Mouse (Mus musculus) cerebellum, adult 11 months (tissue): Measurements from ENCODE around the gene Casc4.
A peak's percentile ranks its signal among the peaks of the same experiment; 100 is the strongest.

Experiments used
- DNase-seq: peaks from one replicate; pipeline ENCODE4 v3.0.0; 2022

Gene Casc4

DNA sequence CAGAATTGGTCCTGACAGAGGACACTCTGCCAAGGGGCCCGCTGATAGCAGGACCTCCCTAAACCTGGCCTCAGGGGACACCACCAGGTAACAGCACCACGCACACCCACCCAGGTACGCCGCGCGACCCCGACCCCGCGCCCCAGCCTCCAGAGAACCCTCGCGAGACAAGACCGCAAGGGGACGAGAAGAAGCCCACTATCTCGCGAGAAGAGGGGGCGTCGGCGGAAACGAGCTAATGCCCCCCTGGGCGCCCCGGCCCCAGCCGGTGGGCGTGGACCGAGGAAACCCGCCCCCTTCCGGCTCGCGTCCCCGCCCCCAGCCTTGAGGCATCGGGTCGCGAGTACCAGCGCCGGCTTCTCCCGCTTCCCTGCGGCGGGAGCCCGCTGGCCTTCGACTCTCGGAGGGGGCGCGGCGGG is at the start of gene Casc4:
TSS of gene Casc4 (plus strand) at position 339 of the 419 bp plus-strand sequence.
- peak; percentile 84 for DNase-seq

DNA sequence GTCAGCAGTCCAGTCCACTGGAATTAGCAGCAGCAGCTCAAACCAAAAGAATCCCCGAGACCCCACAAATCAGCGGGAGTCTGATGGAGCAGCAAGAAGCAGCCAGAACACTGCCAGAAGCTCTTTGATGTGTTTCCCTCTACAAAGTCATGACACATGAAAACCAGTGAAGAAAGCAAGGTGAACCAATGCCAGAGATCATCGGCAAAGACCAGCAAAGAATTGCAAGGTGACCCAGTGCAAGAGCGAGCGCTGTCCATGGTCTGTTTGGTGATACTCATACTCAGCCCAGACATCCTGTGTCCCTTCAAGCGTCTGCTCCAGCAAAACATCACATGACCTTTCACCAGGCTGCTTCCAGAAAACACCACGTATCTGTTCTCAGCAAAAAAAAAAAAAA is 45.0 kb upstream of the Casc4 start:
- DNase-seq, result no peak

DNA sequence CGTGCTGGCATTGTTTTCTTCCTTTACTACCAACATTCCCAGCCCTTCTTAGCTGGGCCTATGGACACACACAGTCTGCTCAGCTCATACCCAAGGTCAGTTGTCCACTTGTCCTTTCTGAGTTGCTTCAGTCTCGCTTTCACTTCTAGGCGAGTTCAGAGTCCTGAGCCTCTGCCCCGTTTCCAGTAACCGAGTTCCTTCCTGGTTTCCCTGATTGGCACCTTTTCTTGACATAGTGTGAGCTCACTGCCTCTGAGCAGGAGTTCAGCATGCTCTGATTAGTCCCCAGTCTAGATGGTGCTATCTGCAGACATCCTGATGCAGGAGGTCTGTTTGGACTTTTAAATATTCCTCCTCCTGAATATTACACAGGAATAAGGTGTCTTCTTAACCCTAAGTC is 42.1 kb upstream of the Casc4 start:
- DNase-seq, result no peak

DNA sequence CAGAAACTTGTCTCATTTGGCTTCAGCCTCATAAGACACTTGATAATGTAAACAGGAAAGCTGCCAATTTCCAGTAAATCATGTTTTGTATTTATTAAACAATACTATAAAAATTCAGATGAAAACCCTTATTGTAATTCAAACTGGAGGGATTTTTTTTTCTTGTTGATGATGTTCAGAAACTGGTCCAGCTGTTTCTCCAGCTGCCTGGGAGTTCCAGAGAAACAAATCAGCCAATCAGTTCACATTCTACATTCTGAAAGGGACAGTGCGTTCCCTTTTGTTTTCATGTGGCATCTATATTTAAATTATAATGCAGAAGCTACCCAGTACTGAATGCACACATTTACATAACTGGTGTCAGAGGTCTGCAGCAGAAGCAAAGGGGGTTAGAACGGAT is 40.6 kb upstream of the Casc4 start:
- DNase-seq, result no peak

DNA sequence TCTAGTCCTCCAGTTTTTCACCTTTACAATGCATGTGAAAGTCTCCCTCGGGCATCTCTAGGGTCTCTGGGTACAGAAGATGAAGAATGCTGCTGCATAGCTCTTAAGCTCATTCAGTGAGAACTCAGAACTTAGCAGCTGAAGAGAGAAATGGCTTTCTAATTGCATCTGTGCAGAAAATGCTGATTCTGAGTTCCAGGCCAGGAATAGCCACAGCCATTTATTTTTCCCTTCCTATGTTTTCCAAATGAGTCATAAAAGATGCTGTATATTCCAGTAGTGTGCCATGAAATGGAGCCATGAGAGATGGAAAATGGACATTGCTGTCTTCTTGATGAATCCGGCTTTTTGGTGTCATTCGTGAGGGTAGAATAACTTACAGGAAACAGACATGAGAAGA is 38.4 kb upstream of the Casc4 start:
- no peak for DNase-seq

DNA sequence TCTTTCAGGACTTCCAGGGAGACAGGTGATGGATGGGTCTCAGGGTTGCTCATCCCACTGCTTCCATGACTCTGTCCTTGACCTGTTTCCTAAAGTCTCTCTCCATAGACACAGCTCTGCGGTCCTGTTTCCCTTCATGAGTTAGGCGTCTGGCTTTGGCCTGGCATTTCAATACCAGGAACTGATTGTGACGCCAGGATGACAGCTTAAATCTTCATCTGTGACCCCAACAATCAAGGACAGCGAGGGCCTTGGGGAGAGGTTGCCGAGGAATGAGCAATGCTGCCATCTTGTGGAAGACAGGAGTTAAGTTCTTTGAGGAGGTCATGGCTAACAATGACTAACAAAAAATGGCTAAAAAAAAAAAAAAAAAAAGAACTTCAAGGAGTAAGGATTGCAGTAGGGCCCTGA is 34.3 kb upstream of the Casc4 start:
- peak; percentile 45 for DNase-seq

DNA sequence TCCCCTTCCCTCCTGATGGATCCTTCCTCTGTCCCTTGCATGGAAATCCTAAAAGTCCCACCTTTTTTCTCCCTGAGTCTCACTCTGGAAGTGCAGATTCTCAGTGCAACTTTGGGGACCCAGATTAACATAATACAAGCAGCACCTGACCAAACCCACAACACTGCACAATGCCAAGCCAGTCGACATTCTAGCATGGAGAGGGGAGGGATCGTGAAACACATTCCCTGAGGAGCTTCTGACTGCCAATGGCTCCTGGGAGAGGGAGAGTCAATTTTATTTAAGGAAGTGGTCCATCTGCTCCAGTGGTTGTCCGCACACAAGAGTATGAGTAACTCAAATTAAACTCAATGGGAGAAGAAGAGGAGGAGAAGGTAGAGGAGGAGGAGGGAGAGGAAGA is 31.8 kb upstream of the Casc4 start:
- DNase-seq, result no peak

DNA sequence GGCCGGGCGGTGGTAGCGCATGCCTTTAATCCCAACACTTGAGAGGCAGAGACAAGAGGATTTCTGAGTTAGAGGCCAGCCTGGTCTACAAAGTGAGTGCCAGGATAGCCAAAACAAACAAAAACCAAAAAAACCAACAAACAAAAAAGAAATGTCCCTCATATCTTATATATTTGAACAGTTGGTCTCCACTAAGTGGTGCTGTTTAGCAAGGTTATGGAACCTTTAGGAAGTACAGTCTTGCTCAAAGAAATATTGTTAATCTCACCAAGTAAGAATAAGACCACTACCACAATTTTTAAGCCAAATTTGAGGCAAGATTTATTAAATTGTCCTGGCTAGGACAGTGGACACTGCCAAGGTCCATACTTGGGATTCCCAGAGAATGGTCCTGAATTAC is 25.3 kb upstream of the Casc4 start:
- DNase-seq, result no peak

DNA sequence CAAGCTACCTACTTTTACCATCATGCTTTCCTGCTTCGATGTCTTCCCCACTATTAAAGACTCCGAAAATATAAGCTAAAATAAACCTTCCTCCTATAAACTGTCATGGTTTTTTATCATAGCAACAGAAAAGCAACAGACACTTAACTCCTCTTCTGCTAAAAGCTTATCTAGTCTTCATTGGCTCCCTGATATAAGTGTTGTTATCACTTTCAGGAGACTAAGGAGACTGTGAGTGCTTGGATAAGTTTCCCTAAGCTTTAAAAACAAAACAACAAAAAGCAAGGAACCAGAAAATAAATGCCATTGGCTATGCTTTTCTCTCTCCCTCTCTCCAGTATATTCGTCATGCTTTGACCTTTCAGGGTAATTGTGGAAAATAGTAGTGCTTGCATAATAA is 24.5 kb upstream of the Casc4 start:
- no peak for DNase-seq

DNA sequence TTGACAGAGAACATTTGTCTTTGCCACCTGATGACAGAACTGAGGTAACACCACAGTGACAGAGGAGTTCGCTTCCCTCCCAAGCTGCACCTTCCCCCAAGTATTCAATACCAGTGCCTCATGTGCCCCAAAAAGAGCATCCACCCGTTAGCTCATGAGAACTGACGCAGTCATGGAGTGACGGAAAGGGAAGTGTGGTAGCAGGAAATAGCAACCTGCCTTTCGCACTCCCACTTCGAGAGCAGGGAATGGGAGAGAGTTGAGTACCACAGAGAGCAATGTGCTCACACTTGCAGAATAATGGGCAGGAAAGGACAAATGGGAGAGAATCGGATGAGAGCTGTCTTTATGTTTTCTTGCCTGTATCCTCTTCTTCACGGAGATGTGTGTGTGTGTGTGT is 20.7 kb upstream of the Casc4 start:
- DNase-seq, result no peak

DNA sequence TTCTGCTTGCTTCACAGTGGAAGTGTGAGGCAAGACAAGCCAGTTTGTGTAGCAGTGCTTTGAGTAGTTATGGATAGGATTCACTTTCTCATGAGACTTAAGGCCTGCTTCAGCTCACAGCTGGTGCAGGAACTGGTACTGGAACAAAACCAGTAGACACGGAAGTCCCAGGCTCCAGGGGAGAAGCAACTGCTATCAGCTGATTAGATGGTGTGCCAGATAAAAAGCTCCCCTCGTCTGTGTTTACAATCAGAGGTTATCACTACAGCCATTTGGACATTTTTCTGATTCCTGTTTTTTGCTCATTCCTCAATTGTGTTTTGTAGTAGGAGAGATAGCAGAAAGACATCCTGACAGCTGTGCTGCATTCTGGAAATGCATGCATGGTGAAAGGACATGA is 14.7 kb upstream of the Casc4 start:
- no peak for DNase-seq

DNA sequence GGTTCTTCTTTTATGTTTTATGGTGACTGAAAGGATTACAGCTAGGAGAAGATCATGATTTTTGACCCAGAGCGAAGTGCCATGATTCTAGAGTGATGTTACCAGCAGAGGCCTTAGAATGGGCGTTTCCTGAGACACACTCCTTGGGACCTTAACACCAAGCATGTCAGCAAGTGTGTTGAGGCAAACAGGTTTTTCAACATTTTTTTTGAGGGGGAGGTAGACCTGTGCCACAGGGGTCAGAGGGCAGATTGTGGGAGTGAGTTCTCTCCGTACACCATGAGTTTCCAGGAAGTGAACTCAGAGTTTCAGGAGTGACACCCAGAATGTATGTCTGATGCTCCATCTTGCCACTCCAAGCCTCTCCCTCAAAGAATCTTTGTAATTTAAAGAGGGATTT is 12.8 kb upstream of the Casc4 start:
- DNase-seq, result no peak

DNA sequence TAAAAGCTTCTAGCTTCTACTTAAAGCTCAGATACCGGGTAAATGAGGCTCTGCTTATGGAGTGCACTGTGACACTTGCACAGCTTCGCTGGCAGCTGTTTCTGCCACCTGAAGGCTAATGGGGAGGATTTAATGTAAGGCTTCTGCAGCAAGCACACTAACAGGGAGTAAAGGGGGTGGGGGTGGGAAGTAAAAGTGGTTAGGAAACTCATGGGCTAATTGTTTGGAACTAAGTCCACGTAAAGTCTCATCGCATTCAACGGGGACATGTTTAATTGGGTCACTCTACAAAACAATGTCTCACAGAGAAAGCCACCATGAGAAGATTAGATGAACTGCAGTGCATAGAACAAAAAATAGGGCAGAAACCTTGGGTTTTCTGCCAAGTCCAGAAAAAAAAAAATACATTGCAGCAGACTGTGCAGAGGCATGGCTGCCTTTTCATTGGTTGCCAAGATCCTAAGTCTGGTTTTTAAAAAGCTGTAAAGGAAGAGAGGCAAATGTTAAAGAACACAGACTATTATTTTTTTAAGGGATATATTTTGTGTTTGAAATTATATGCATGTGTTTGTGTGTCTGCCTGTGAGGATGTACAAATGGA is 7.3 kb upstream of the Casc4 start:
- no peak for DNase-seq

DNA sequence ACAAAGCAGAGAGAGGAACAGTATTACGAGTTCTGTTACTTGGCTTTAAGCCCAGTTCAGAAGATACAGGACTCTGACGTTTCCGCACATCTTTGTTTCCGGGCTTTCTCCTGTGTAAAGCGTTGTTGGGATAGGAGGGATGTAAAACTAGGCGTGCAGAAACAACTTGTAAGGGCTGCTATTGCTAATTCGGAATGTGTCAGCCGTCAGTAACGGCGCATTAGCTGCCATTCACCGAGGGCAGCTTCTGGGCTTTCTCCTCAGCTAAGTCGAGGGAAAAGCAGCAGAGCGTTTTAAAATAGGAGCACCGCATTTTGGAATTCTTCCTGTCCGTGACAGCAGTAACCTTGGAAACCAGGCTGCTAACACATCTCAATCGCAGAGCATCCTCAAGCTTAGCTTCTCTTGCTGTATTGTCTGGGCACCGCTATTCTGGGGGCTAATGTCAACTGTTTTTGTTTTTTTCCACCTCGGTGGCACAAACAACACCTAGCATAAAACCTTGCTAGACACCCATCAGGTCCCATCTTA is 634 bp upstream of the Casc4 start:
- no peak for DNase-seq

DNA sequence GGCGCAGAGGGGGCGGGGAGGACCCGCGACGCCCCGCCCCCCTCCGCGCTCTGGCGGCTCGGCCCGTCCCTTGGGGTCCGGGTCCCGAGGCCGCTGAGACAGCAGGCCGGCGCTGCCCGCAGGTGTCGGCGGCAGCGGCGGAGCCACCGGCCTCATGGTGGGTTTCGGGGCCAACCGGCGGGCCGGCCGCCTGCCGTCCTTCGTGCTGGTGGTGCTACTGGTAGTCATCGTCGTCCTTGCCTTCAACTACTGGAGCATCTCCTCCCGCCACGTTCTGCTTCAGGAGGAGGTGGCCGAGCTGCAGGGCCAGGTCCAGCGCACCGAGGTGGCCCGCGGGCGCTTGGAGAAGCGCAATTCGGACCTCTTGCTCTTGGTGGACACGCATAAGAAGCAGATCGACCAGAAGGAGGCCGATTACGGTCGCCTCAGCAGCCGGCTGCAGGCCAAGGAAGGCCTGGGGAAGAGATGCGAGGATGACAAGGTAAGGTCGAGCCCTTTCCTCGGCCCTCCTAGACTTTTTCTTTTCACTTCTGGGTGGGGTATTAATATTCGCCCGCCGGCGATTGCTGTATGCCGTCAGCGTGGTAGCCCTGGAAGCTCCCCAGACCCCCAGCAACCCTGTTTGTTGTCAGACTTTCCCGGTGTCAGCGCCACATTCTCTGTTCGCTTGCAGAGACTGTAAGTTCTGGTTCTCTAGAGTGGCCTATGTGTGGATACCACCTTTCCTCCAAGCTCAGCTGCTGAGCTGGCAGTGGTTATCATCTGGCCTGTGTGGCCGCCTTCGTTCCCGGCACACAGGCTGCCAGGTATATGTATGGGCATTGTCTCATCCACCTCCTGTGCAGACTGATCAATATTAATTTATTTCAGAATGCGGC is 520 bp downstream of the Casc4 start:
- DNase-seq, result peak; percentile 49

DNA sequence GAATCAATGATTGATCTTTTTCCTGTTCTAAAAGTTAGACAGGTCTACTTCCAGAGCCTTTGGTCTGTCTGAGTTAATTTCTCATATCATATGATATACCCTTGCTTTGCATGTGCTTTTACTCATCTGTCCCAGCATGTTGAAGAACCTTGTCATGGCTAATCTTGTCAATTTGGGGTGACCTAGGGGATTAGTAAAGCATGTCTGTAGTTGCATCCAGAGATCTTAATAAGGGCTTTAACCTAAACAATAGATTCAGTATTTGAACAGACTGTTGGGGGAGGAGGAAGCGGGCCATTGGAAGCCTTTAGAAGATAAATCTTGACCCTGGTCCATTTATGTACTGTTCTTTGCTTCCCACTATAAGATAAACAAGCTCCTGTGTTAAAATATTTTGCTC is 12.7 kb downstream of the Casc4 start:
- DNase-seq, result no peak

DNA sequence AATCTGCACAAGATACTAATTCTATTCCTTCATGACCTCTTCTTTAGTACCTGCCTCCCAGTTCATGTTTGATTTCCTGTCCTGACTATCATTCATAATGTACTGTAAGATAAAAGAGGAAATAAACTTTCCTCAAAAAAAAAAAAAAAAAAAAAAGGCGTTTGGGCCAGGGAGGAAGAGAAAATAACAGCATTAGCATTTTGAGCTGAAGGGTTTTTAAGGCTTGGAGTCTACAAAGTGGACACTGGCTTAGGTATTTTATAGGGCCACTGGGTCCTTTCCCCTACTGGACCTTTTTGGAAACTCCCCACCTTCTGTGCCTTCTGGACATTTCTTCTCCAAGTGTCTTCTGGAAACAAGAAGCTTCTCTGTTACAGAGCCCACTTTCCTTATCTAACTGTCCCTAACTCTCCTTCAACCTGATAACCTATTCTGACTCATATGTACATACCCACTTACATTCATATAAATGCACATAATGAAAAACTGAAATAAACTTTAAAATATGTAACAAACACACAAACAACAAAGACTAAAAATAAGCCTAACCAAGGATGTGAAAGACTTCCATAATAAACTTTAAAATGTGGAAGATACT is 18.8 kb downstream of the Casc4 start:
- DNase-seq, result no peak

DNA sequence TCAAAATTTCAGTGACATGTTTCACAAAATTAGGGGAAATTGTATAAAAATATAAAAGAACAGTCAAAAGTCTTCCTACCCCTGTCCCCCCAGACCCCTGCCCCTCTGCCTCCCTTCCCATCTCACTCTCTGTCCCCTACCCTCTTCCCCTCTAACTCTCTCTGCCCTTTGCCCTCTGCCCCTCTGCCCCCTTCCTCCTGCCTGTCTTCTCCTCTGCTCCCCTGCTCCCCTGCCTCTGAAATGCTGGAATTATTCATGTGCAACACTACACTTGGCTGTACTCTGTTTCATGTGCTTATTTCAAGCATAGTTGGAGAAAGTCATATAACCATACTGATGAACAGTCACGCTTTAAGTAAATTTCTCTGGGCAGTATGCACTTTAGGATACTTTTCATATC is 19.6 kb downstream of the Casc4 start:
- DNase-seq, result no peak

DNA sequence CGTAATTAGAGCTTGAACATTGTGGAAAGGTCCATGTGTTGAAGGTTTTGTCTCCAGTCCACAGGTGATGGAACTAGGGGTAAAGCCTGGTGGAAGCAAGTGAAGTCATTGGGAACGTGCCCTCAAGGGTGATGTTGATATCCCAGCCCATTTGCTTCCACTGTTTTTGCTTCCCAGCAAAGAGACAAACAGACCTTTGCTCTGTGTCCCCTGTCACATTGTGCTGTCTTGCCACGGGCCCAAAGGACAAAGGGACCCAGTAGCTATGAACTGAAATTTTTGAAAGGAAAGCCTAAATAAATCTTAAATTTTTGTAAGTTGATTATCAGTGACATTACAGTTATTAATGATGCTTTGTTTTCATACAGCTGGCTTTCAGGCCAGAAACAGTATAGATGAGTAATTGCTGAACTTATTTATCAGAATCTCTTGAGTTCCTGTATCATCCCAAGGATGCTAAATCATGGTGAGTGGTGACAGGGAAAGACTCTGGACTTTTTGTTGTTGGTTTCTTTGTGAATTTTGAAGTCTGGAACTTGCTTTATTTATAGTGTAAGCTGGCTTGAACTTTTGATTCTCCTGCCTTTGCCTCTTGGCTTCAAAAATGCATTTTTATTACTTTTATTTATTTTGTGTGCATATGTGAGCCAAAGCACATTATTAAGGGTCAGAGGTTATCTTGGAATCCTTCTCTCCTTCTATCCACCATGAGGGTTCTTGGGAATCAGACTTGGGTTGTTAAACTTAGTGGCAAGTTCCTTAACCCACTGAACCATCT is 22.1 kb downstream of the Casc4 start:
- DNase-seq, result no peak

DNA sequence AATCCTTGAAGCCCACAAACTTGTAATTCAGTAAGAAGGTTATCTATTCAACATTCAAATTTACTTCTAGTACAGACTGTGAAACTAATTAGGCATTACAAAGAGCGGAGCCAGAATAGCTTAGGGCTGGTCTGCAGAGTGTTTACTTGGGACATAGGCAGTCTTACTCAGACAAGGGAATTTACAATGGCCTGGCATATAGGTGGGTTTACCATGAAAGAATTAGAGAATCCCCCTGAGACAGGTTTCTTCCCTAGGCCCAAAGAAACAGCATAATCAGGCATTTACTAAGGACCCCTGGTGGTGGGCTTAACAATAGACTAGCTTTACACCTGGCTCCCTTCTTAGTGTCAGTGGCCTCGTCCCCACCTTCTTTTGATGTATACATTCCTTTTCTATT is 28.5 kb downstream of the Casc4 start:
- no peak for DNase-seq

DNA sequence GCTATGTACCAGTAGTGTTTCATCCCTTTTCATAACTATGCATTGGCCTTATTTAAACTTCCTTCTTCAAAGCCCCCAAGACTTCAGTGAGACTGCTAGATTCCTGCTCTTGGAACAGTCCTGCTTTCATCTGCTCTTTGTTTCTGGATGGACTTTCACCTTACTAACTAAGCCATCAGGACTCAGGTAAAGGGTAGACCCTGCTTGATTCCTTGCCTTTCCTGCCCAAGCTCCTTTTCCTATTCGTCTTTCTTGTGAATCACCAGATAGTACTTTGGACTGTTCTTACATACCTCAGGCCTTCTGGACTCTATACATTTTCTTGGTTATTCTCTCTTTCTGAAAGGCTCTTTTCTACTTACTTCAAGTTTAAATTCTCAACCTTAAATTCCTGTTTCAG is 30.1 kb downstream of the Casc4 start:
- DNase-seq, result no peak

DNA sequence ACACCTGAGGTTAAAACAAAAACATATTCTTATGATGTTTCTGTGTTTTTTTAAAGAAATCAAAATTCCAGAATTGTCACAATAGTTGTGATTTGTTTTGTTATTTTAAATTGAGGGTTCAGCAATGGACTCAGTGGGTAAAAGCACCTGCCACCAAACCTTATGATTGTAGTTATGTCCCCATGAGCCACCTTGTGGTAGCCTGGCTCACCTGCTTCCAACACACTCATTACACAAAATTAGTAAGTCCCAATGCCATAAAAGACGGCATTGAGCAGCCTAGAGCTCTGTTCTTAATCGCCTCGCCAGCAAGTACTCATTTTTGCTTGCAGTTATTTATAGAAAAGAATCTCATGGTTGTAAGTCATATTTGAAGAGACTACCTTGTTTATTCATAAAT is 43.2 kb downstream of the Casc4 start:
- no peak for DNase-seq
